Mouse (Mus musculus) T-helper 2 cell (primary cell): ENCODE results near the gene Osbpl10.
"Not testable (repeated sequence)": the region's sequence is repeated elsewhere in the genome, so short reads cannot be mapped to it uniquely, and the experiment has no call there.

Experiments used
- in situ Hi-C: fragments of 300-600 bp; cut with MboI, MseI; formaldehyde crosslinking; loops from one replicate; pipeline ENCODE4 v1.15.1; 2025; ENCODE audit warnings: high pct_unique_total_duplicates

The Osbpl10 gene

DNA sequence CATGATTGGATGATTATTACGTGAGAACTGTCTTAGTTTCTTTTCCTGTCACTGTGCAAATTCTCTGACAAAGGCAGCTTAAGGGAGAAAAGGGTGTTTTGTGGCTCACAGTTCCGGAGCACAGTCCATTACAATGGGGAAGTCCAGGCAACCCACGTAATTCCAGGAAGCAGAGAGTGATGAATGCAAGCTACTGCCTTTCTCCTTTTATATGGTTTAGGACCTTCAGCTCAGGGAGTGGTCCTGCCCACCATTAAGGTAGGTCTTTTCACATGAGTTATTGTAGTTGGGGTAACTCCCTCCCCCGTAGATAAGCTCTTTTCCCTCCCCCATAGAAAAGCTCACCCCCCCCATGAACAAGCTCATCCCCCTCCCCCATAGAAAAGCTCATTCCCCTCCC, 52.2 kb downstream of the Osbpl10 start:
- in situ Hi-C loops, result no loop called here

DNA sequence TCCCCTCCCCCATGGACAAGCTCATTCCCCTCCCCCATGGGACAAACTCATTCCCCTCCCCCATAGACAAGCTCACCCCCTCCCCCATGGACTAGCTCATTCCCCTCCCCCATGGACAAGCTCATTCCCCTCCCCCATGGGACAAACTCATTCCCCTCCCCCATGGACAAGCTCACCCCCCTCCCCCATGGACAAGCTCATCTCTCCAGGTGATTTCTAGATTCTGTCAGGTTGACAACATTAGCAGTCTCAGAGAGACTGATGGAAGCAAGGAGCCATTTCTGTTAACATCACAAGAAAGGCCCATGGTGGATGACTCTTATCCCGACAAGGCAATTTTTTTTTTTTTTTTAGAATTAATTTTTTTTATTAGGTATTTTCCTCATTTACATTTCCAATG, 52.7 kb downstream of the Osbpl10 start:
- in situ Hi-C loops, result not testable (repeated sequence)

DNA sequence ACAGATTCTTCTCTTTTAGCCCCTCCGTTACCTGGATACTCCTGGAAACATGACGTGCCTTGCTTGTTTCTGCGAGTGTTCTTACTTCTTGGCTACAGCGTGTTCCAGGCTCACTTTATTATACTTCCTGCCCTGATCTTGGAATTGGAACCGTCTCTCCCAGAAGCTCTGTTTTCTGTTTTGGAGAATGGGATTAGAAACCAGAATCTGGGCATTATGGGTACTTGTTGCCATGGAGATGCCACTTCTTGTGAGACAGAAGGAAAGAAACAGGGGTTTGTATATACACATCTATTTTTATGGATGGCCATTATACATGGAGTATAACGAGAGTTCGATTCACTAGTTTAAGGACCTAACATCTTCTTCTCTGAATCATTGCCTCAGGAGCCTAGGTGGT, 54.4 kb downstream of the Osbpl10 start:
- in situ Hi-C loops, result no loop called here

DNA sequence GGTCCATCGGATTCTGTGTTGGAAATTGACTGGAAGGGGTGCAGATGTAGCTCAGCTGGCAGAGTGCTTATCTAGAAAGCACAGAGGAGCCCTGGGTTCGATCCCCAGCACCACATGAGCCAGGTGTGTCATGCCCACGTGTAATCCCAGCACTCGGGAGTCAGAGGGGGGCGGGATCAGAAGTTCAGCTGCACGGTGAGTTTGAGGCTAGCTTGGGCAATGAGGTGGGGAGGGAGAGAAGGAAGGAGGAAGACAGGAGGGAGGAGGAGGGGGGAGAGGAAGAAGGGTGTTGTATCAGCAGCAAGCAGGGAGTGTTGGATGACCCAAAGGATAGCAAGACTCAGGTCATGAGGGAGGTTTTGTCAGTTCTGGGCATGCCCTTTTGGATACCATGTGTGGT, 55.9 kb downstream of the Osbpl10 start:
- in situ Hi-C loops, result no loop called here

DNA sequence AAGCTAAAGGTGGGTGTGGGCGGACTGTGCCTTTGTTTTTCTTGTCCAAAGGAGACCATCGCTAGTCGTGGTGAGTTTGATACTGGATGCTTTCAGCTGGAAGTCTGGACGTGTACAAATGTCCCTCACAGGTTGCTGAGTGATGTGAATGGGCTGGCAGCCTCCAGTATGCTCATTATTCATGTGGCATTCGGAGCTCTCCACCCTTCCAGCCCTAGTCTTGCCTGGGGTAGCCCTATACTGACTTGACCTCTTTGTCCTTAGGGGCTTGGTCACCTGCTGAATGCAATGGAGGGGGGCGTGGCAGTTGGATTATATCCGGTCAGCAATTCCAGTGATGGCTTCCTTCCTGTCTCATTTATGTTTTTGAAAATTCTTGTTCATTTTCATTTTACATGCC, 56.4 kb downstream of the Osbpl10 start:
- in situ Hi-C loops, result no loop called here

DNA sequence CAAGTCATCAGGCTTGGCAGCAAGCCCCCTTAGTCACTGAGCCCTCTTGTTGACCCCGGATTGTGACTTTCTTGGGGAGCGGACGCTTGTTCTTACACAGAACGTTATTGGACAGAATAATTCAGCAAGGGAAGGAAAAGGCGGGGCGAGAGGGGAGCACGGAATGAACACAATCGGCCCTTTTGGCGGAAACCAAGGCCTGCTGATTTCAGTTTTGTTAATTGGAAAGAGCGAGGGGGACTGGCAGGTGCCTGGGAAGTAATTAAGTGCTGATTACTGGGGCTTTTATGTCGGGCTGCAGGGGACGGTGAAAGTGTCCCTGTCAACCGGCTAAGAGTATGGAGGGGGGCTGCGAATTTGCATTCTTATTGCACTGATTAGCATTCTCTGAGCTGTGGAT, 59.8 kb downstream of the Osbpl10 start:
- in situ Hi-C loops, result no loop called here

DNA sequence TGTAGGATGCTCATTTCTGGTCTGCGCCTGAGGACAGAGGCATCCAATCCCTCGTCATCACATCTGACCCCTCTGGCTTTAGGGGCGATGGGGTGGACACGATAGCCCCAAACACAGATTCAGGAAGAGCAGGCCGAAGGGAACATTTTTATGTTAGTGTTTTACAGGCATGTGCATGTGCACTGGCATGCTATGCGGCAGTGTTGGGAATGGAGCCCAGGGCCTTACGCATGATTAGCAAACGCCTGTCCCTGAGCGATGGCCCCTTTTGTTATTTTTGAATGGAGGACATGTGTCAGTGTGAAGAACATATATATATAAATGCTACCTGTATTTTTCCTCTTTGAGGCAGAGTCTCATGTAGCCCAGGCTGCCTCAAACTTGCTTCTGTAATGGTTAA, 60.3 kb downstream of the Osbpl10 start:
- in situ Hi-C loops, result no loop called here

DNA sequence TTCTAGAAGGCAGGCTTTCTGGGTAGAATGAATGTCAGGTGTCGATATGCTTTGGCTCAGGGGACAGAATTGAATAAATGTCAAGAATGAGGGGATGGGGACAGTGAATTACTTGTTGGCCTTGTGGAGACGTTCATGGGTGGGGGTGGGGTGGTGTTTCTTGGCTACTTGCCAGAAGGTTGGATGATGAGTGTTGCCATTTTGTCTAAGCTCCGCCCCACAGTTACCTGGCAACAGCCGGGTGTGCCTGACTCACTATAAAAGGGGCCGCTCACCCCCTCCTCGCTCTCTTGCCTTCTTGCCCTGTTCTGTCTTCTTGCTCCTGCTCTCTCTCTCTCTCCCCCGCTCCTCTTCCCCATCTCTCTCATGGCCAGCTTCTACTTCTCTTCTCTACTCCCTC, 60.9 kb downstream of the Osbpl10 start:
- in situ Hi-C loops, result no loop called here

DNA sequence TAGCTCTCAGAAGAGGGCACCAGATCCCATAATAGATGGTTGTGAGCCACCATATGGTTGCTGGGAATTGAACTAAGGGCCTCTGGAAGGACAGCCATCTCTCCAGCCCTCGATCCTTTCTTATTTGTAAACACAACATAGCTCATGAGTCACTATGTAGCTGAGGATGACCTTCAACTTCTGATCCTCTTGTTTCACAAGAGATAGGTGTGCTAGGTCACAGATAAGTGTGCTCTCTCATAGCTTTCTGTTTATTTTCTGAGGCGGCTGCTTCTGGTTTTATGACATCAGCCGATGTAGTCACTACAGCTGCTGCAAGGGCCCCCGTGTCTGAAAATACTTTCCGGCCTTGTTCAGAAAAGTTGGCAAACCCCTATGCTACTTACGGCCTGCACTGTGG, 64.2 kb downstream of the Osbpl10 start:
- in situ Hi-C loops, result no loop called here

DNA sequence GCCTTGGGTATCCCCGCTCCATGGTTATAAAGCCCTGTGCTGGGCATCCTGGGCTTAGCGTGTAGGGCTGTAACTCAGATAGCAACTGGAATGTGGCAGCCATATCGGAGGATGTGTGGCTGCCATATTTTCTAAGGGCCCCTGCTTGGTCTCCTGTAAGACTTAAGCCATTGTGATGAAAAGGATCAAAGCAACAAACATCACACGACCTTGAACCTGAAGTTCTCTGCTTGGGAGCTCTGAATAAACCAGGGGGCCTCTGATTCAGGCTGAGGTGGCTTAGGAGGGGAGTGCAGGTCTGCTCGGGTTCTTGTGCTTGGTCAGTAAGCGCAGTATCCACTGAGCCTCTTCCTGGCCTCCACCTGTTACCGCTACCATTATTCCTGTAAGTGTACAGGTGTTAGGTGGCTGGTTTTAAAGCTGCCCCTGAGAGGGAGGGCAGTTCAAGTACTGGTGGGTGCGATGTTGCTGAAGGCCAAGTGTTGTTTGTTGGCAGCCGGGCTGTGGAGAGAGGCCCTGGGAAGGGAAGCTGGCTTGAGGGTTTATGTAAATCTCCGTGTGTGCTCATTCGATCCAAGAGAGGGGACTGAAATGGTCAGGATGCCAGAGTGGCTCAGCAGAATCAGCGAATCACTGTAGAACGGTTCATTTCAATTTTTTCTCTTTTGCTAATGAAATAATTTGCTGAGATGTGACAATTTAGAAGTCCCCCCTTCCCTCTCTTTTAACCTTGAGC, 64.8 kb downstream of the Osbpl10 start:
- in situ Hi-C loops, result no loop called here

DNA sequence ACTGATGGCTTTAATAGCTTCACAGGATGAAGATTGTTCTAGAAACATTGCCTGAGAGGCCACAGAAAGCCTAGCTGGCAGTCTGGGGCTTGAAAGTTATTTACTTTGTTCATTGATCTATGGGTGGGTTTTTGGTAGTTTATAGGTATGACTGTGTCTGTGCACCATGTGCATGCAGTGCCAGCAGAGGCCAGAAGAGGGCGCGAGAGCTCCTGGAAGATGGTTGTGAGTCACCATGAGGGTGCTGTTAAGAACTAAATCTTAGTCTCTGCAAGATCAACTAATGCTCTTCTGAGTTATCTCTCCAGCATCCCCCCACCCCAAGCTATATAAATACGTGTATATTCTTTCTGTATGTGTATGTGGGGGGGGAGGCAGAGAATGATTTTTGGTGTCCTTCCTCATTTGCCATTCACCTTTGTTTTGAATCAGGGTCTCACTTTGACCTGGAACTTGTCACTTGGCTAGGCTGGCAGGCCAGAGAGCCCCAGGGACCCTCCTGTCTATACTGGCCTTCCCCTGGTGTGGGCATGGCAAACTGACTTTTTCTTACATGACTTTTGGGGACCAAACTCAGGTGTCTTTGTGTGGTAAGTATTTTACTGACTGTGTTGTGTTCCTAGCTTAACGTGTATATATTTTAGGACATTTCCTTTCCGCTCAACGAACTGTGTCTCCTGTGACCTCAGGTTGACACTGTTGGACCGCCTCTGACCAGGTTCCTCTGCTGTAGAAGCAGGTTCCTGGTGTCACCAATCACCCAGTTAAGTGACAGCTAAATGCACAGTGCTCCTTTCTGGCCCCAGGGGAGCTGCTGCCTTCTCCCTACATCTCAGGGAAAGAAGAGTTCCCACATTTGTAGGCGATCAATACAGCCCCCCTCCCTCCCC, 65.8 kb downstream of the Osbpl10 start:
- in situ Hi-C loops, result no loop called here

DNA sequence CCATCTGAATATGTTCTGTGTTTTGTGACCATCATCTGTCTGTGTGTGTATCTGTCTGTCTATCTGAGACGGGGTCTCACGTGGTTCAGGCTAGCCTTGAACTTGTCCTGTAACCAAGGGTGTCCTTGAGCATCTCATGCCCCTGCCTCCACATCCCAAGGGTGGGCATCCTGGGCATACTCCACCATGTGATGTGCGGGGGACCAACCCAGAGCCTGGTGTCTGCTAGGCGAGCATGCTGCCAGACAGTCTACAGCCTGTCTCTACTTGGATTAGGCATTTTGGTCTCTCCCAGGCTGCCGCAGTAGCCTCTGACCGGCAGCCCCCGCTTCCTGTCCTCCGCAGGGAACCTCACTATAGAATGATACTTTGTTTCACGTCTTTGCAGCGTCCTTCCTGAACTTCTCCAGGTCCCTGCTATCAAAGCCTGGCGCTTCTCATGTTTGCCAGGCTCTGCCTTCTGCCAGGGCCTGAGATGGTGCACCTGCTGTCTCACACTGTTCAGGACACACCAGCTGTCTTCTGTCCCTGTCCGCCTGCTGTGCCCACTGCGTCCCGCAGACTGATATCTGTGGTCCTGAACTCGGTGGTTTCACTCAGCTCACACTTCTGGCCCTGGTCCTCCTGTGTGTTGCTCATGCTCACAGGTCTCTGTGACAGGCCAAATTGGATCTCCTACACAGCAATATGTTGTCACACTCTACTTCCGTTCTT, 66.9 kb downstream of the Osbpl10 start:
- in situ Hi-C loops, result no loop called here

DNA sequence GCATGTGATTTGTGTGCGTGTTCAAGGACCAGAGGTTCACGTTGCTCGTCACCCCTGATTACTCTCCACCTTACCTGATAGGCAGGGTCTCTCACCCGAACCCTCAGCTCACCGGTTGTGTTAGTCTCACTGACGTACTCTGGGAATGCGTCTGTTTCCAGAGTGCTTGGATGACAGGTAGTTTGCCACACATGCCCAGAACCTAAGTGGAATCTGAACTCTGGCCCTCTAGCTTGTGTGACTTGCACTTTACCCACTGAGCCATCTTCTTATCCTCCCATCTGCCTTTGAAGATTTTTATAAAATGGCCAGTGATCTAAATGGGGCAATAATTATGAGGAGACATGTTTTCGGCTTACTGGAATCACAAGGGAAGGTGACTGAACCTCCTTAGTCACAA, 68.3 kb downstream of the Osbpl10 start:
- in situ Hi-C loops, result no loop called here

DNA sequence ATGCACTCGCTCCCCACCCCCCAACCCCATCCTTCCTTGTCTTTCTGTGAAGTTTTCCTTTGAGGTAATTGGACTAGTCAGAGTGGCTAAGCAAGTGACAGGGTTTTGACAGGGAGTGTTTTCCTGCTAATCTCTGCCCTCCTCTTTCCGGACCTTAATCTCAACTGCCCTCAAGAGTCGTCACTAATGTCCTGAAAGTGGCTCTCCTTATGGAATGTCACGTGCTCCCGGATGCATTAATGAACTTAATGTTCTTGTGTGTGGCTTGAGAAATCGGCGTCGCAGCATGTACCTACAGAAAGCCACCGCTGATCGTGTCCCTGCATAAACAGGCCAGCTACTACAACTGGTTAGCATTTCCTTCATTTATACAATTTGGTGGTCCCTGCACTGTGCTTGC, 70.0 kb downstream of the Osbpl10 start:
- in situ Hi-C loops, result no loop called here

DNA sequence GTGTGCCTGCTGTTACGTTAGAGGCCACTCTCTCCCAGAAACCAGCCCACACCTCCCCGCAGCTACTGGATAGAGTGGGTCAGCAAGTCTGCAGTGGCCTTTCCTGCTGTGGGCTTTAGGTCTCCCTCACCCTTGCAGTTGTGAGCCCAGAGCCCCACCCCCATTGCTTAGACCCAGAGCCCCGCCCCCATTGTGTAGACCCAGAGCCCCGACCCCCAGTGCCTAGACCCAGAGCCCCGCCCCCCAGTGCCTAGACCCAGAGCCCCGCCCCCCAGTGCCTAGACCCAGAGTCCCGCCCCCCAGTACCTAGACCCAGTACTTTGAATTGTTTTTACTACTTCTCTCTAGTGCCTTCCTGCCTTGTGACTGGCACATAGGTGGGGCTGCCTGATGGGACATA, 70.5 kb downstream of the Osbpl10 start:
- in situ Hi-C loops, result no loop called here

DNA sequence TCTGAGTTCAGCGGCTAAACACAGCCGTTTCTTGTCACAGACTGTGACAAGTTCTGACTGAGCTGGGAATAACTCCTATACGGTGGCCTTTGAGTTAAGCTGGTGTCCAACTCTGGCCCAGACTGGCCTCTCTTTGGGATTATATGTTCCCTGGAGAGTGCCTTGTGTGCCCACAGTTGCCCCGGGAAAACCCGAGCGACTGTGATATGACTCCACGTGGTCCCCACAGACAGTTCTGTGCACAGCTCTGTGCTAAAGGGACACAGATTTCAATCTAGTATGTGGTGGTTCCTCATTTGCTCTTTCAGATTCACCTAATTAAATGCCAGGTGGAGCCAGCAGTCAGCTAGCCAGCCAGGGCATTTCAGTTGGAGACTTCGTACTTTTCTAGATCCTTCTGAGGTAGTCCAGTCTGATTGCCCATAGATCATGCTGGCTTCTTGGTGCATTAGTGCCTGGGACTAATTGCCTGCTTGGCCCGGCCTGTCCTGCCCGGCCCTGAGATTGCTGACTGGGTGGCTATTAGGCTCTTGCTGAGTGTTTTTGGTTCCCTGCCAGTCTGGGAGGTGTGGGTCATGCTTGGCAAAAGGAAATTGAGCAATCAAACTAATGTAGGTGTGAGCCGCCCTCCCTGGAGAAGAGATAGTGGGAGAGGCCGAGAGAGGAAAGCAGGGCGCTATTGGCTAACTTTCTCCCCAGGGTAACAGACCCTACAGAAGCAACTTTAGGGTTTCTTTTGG, 71.8 kb downstream of the Osbpl10 start:
- in situ Hi-C loops, result no loop called here

DNA sequence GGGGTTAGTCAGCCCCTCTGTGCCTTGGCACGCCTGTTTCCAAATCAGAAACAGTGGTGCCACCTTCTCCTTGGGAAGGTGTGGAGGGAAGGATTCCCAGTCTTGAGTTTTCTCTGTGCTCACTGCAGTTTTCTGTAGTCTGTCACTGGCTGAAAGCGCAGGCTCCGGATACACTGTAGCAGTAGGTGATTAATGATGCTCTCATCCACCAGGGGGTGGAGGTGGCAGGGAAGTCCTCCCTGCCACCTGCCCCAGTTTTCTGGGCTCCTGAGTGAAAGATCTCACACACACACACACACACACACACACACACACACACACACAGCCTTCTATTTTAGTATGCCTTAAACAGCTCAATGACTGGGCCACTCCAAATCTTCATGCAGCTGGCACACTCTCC, 73.6 kb downstream of the Osbpl10 start:
- in situ Hi-C loops, result no loop called here

DNA sequence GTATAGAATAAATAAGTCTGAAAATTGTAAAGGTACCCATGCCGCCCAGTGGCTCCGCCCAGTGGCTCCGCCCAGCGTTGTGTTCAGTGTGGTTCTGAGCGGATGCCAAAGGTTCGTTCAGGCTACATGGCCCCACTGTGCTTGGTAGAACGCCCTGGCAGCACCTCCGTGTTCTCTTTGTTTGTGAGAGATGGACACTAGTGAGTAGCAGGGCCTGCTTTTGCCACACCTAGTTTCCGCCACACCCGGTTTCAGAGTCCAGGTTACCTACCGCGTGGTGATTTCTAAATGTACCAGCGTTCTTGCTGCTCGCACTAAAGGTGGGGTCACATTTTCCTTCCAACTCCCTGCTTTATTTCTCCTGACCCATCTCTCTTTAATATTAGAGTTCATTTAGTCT, 75.4 kb downstream of the Osbpl10 start:
- in situ Hi-C loops, result no loop called here

DNA sequence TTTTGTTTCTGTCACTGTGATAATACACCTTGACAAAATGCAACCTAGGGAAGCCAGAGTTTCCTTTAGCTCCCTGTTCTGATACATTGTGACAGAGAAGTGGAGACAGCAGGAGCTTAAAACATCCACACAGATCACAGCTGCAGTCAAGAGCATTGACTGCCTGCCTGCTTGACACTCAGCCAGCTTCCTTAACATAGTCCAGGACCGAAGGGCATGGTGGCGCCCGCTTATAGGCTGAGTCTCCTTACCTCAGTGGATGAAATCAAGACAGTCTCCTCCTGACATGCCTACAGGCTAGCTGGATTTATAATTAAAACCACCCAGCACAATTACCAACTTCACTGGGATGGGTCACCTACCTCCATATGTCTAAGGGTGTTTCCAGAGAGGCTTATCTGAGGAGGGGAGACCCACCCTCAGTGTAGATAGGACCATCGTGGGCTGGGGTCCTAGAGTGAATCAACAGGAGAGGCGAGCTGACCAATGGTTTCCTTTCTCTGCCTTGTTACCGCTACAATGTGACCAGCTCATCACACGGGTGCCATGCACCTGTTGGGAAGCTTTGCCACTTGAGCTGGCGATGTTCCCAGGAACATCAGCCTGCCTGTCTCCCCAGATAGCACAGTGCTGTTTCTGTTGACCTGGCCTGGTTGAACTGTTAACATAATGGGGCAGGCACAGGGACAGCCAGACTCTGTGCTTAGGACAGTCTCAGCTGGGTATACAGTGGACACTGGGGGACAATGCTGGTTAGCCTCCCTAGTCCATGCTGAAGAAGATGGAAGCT, 76.9 kb downstream of the Osbpl10 start:
- in situ Hi-C loops, result no loop called here

DNA sequence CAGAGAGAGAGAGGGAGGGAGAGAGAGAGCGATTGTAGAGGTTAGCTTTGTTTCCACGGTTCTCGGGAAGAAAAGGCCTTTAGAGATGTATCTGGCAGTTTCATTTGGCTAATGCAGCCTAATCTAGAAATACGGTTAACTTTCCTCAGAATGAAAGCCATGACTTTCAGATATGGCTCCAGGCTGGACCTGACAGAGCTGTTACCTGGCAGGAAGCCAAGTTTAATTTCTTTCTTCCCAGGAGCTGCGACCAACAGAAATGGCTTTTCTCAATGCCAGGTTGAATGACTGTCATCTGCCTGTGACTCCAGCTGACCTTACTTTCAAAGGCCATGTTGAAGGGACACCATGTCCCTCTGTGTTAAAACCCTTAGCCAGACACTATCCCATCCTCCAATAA, 80.4 kb downstream of the Osbpl10 start:
- in situ Hi-C loops, result no loop called here

DNA sequence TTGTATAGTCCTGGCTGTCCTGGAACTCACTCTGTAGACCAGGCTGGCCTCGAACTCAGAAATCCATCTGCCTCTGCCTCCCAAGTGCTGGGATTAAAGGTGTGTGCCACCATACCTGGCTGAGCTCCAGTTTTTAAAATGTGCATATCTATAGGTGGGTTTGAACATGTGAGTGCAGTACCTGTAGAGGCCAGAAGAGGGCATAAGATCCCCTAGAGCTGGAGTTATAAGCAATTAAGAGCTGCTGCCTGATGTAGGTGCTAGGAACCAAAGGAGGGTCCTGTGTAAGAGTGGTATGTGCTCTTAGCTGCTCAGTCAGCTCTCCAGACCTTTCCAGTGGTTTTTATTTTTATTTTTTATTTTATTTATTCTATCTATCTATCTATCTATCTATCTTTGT, 86.5 kb downstream of the Osbpl10 start:
- in situ Hi-C loops, result no loop called here
